In genomic region chr12:81331937-81332874, GRCm38 (mm10) we compare ENCODE assay signal across 9 mouse cellular contexts. TPM values are rescaled to one million over a fixed set of nuclear protein-coding genes. Genes with fewer than 3 reads are reported as not detected.
DNase-seq lines count a peak whose midpoint lies in the region; ATAC-seq and TF ChIP-seq lines count a peak whose summit lies in the region.
"Had no signal": no experiment of that assay in that cellular context is flagged by ENCODE, and none has a peak within 500 bp of the region (broad histone marks: within the 10 kb centered on the region; RNA-seq: fewer than 3 reads in every experiment).

No protein-coding gene starts in this region.

- no peak for TF ChIP-seq EP300 in heart, adult 2 months (IDR thresholded peaks at IDR 0.05; ENCODE audit: insufficient read depth, low read depth, low read length)

- peak; percentile 44 for ATAC-seq in frontal cortex, adult (ENCODE audit: low TSS enrichment)
- peak; percentile 63 for ATAC-seq in intestine, embryonic 15.5 days

- peak overlapping the region; percentile 37 for H3K9ac ChIP-seq in heart, adult 2 months (ENCODE audit: low read depth, low read length)
- peak overlapping the region; percentile 51 for H3K9ac ChIP-seq in intestine, embryonic 15.5 days
- peak overlapping the region; percentile 18; the same call in 1 of the 2 replicates for H3K9ac ChIP-seq in liver, adult 2 months (ENCODE audit: low read depth, low read length)

- no peak overlapping the region for H3K27ac ChIP-seq in heart, adult 2 months
- 0 out of 2 replicates have a peak overlapping the region, but pooled peaks have one; percentile 24 for H3K27ac ChIP-seq in intestine, embryonic 15.5 days
- no peak overlapping the region for H3K27ac ChIP-seq in liver, adult 2 months (replicated peaks; ENCODE audit: insufficient read depth, low read depth, low read length)

- H3K27me3 ChIP-seq in heart, adult 2 months (ENCODE audit: control insufficient read depth, insufficient read depth, low read length): peaks cover 6% of the 10 kb centered on the region
- no peaks in the 10 kb centered on the region for H3K27me3 ChIP-seq in intestine, embryonic 15.5 days (replicated peaks)
- peaks cover 12% of the 10 kb centered on the region for H3K27me3 ChIP-seq in liver, adult 2 months (ENCODE audit: control insufficient read depth, insufficient read depth, low read length)

- DNase-seq in heart, adult 2 months: peak in 1 of 2 experiments; percentile 18
- DNase-seq in heart, adult 9 months (ENCODE audit: low spot score in 2 of 2): no peak
- peak; percentile 83 for DNase-seq in cerebellum, adult 9-10 months
- DNase-seq in liver, adult 2 months (ENCODE audit: extremely low read depth, low read depth, low spot score): no peak
- DNase-seq in retina, embryonic 14.5 days (ENCODE audit: low spot score): peak; percentile 83
- no peak for DNase-seq in urinary bladder, postnatal 36 days (ENCODE audit: low spot score in 2 of 2)

- TF ChIP-seq CTCF in heart, adult 2 months (IDR thresholded peaks at IDR 0.05): no peak
- no peak for TF ChIP-seq CTCF in liver, adult 2 months (IDR thresholded peaks at IDR 0.05; ENCODE audit: low read depth, low read length)

- no peaks in the 10 kb centered on the region for H3K9me3 ChIP-seq in intestine, embryonic 15.5 days

- H3K4me1 ChIP-seq in heart, adult 2 months (ENCODE audit: control insufficient read depth, insufficient read depth, low read length): no peaks in the 10 kb centered on the region
- H3K4me1 ChIP-seq in intestine, embryonic 15.5 days (replicated peaks): peaks cover 5% of the 10 kb centered on the region; the same call in 1 of the 2 replicates
- H3K4me1 ChIP-seq in liver, adult 2 months (ENCODE audit: control insufficient read depth, insufficient read depth, low read length): no peaks in the 10 kb centered on the region; the same call in 1 of the 2 replicates

- H3K4me3 ChIP-seq in heart, adult 2 months: peak overlapping the region; percentile 40
- H3K4me3 ChIP-seq in intestine, embryonic 15.5 days (replicated peaks): peak overlapping the region; percentile 51
- peak overlapping the region; percentile 25; the same call in 1 of the 2 replicates for H3K4me3 ChIP-seq in liver, adult 2 months (ENCODE audit: insufficient read depth, low read depth, low read length)

- no peak for TF ChIP-seq POLR2A in heart, adult 2 months (IDR thresholded peaks at IDR 0.05; ENCODE audit: insufficient read depth, low read depth, low read length)
- no peak for TF ChIP-seq POLR2A in liver, adult 2 months (IDR thresholded peaks at IDR 0.05; ENCODE audit: extremely low read depth, insufficient read depth, low read length)

- intact Hi-C loops in heart, adult 2 months (cut with DNase I): no loop called here

- H3K36me3 ChIP-seq in heart, adult 2 months (ENCODE audit: control insufficient read depth, insufficient read depth, low read length): no peaks in the 10 kb centered on the region
- no peaks in the 10 kb centered on the region for H3K36me3 ChIP-seq in intestine, embryonic 15.5 days
- no peaks in the 10 kb centered on the region for H3K36me3 ChIP-seq in liver, adult 2 months (ENCODE audit: control insufficient read depth, insufficient read depth, low read length)

- no peaks in the 10 kb centered on the region for H3K79me2 ChIP-seq in heart, adult 2 months (replicated peaks; ENCODE audit: control insufficient read depth, insufficient read depth, low read length)
- no peaks in the 10 kb centered on the region for H3K79me2 ChIP-seq in liver, adult 2 months (ENCODE audit: control insufficient read depth, insufficient read depth, low read length)

- 4% methylated on average over 47 of the region's 54 CpGs for WGBS in heart, adult 2 months
- under 1% methylated on average over 37 of the region's 54 CpGs for WGBS in intestine, embryonic 15.5 days
- WGBS in liver, adult 2 months: 1% methylated on average over 54 of the region's 54 CpGs

- peak overlapping the region; percentile 99 for H3K4me2 ChIP-seq in intestine, embryonic 15.5 days (replicated peaks)

RNA-seq across cellular contexts. Expression of gene Slc8a3, which starts 0.8 kb away (rescaled TPM):
- total RNA-seq in heart, adult 2 months (2021): under 1 TPM in 1 of 2 experiments, not detected in 1; 0.08 TPM
- 0.18 TPM in 2 replicates for polyA plus RNA-seq in heart, adult 2 months (2012; rRNA removed)
- polyA plus RNA-seq in intestine, embryonic 15.5 days (2015; fragmentation: Nextera tagmentation; extraction: Ambion mirVana): 0.40 and 0.72 TPM in 2 replicates
- under 0.01 and 0.07 TPM in 2 replicates for total RNA-seq in liver, adult 2 months (2014; rRNA removed)
- 0.01 TPM in 1 of 2 replicates, not detected in the other for polyA plus RNA-seq in liver, adult 2 months (2012; rRNA removed)
- total RNA-seq: hematopoietic stem cell, adult 5-6 weeks had no signal

RNA-seq across cellular contexts. Expression of gene Gm4787, which starts 47.1 kb away (rescaled TPM):
- total RNA-seq in heart, adult 2 months (2021): under 1 TPM; 0.39 to 0.59 TPM
- polyA plus RNA-seq in heart, adult 2 months (2012; rRNA removed): 0.12 and 0.23 TPM in 2 replicates
- polyA plus RNA-seq in intestine, embryonic 15.5 days (2015; fragmentation: Nextera tagmentation; extraction: Ambion mirVana): 0.24 and 0.39 TPM in 2 replicates
- 2.3 and 2.5 TPM in 2 replicates for total RNA-seq in liver, adult 2 months (2014; rRNA removed)
- polyA plus RNA-seq in liver, adult 2 months (2012; rRNA removed): 0.11 and 0.18 TPM in 2 replicates

Comparison
In these comparisons a context has a peak if more than half of its experiments do, and no peak if none do; other contexts are left out.
1. DNase-seq: peak in cerebellum, adult 9-10 months (single experiment) and retina, embryonic 14.5 days (single experiment); none in heart, adult 9 months (0 of 2), liver, adult 2 months (single experiment) and urinary bladder, postnatal 36 days (0 of 2).
2. Peak in every context shown above with its lines, with median percentiles within 50 percentile points of each other: H3K4me3 ChIP-seq and H3K9ac ChIP-seq.